Mouse (Mus musculus) heart, embryonic 12.5 days (tissue): Measurements from ENCODE around the gene Mis18bp1. TPM values are rescaled to one million over a fixed set of nuclear protein-coding genes. Genes with fewer than 3 reads are reported as not detected.
"Not testable (repeated sequence)": the region's sequence is repeated elsewhere in the genome, so short reads cannot be mapped to it uniquely, and the experiment has no call there.

Experiments used
- ATAC-seq: fragments of 200-750 bp; cut with Nextera tagmentation; 2 replicates; pipeline ENCODE4 v1.8.0; 2017; ENCODE audit warnings: moderate TSS enrichment, moderate library complexity; ENCODE audit not compliant: insufficient number of reproducible peaks, low FRiP score
- H3K27ac ChIP-seq: fragments of 300-500 bp; sonication (generic); 2 replicates; pipeline ENCODE4 v1.5.1; 2016; ENCODE audit warnings: mild to moderate bottlenecking, moderate library complexity; ENCODE audit not compliant: poor library complexity, severe bottlenecking
- H3K27me3 ChIP-seq: fragments of 300-500 bp; sonication (generic); replicated peaks from 2 replicates; pipeline ENCODE4 v1.6.1; 2016; ENCODE audit warnings: mild to moderate bottlenecking, moderate library complexity
- H3K36me3 ChIP-seq: fragments of 300-500 bp; sonication (generic); 2 replicates; pipeline ENCODE4 v1.6.1; 2016; ENCODE audit warnings: mild to moderate bottlenecking, moderate library complexity
- H3K4me1 ChIP-seq: fragments of 300-500 bp; sonication (generic); replicated peaks from 2 replicates; pipeline ENCODE4 v1.6.1; 2016; ENCODE audit warnings: mild to moderate bottlenecking
- H3K4me2 ChIP-seq: fragments of 300-500 bp; sonication (generic); 2 replicates; pipeline ENCODE4 v1.6.1; 2016; ENCODE audit warnings: mild to moderate bottlenecking, moderate library complexity
- H3K4me3 ChIP-seq: fragments of 300-500 bp; sonication (generic); 2 replicates; pipeline ENCODE4 v1.5.1; 2016; ENCODE audit warnings: mild to moderate bottlenecking
- H3K9ac ChIP-seq: fragments of 300-500 bp; sonication (generic); 2 replicates; pipeline ENCODE4 v1.6.1; 2016; ENCODE audit warnings: mild to moderate bottlenecking, moderate library complexity
- H3K9me3 ChIP-seq: fragments of 300-500 bp; sonication (generic); replicated peaks from 2 replicates; pipeline ENCODE4 v1.6.1; 2016; ENCODE audit warnings: mild to moderate bottlenecking, moderate library complexity
- WGBS: fragments of 180-500 bp; shearing (Covaris S2); methylation state at CpG from one replicate; pipeline ENCODE4 v1.1.7; 2016; 5-methylcytosine and 5-hydroxymethylcytosine counted together
- polyA plus RNA-seq: library from polyadenylated mRNA; unstranded; fragments of >200 nt; fragmentation: Nextera tagmentation; extraction: Ambion mirVana; gene quantifications from 2 replicates; pipeline ENCODE4 v1.2.1, GENCODE M21; 2016

The Mis18bp1 gene
- polyA plus RNA-seq, 1 experiment from 2014 or later = 40.6 TPM

DNA sequence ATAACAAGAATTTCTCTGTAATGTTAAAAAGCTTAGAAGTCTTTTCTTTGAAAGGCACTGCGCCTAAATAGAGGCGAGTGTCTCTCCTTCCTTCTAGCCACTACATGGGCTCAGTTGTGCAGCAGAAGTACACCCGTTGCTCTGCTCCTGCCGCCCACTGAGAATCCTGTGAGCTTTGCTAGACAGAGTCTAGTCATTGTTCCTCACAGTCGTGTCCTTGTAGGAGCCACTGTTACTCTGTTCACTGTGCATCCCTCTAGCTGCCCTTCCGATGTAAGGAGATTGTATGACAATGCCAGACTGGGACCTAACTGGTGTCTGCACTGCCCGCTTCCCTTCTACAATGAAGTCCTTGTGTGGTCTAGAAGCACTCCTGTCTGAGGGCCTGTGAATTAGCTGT, 53.4 kb downstream of the Mis18bp1 start:
- Histone ChIP-seq H3K36me3 (peaks cover 60% of the 10 kb centered on the region), H3K27ac (no peak overlapping the region)
- 87% methylated on average over 7 of the region's 7 CpGs for WGBS

GRCm38 (mm10) chr12:65114978-65115377, 57.4 kb downstream of the Mis18bp1 start:
- 75% methylated on average over 3 of the region's 3 CpGs for WGBS
- not testable (repeated sequence) for H3K4me3 ChIP-seq, H3K9me3 ChIP-seq, H3K27ac ChIP-seq, H3K9ac ChIP-seq, H3K4me1 ChIP-seq, H3K4me2 ChIP-seq, ATAC-seq, H3K27me3 ChIP-seq
- peaks cover 57% of the 10 kb centered on the region for H3K36me3 ChIP-seq

More for the DNA sequence above, 53.4 kb downstream of the Mis18bp1 start:
- H3K4me1 ChIP-seq = no peaks in the 10 kb centered on the region
- no peak overlapping the region for H3K4me3 ChIP-seq
- no peak overlapping the region for H3K9ac ChIP-seq
- no peaks in the 10 kb centered on the region for H3K9me3 ChIP-seq
- no peak for ATAC-seq
- no peaks in the 10 kb centered on the region for H3K27me3 ChIP-seq
- no peak overlapping the region for H3K4me2 ChIP-seq

DNA sequence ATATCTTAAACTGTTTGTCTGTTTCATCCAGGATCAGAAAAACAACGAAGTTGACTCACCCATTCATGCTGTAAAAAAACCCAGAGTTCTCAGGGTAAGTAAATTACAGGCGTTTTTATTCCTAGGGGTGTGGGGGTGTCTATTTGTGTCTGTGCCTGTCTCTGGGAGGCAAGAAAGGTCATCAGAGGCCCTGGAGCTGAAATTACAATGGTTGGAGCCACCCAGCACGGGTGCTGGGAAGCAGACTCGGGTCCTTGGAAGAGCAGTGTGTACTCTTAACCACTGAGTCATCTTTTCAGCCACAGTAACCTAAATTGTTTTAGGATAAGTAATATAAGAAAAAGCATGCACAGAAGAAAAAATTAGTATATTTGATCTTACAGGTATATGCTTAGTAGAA, 58.5 kb downstream of the Mis18bp1 start:
- no peaks in the 10 kb centered on the region for H3K4me1 ChIP-seq
- H3K4me3 ChIP-seq = no peak overlapping the region
- no peak overlapping the region for H3K9ac ChIP-seq
- 88% methylated on average over 4 of the region's 4 CpGs for WGBS
- H3K36me3 ChIP-seq = peaks cover 51% of the 10 kb centered on the region
- no peak overlapping the region for H3K4me2 ChIP-seq
- H3K27me3 ChIP-seq = no peaks in the 10 kb centered on the region
- H3K27ac ChIP-seq = no peak overlapping the region
- no peak for ATAC-seq
- H3K9me3 ChIP-seq = no peaks in the 10 kb centered on the region

GRCm38 (mm10) chr12:65112811-65113210, 59.6 kb downstream of the Mis18bp1 start:
- 87% methylated on average over 1 of the region's 1 CpGs for WGBS
- H3K4me2 ChIP-seq = no peak overlapping the region
- H3K4me3 ChIP-seq = no peak overlapping the region
- H3K9ac ChIP-seq = no peak overlapping the region
- H3K27ac ChIP-seq = no peak overlapping the region
- ATAC-seq = no peak
- no peaks in the 10 kb centered on the region for H3K9me3 ChIP-seq
- H3K4me1 ChIP-seq = no peaks in the 10 kb centered on the region
- H3K27me3 ChIP-seq = no peaks in the 10 kb centered on the region
- peaks cover 51% of the 10 kb centered on the region for H3K36me3 ChIP-seq

GRCm38 (mm10) chr12:65111503-65111902, 60.9 kb downstream of the Mis18bp1 start:
- Histone ChIP-seq H3K27ac (no peak overlapping the region), H3K27me3 (no peaks in the 10 kb centered on the region), H3K9me3 (no peaks in the 10 kb centered on the region), H3K4me1 (no peaks in the 10 kb centered on the region), H3K36me3 (peaks cover 46% of the 10 kb centered on the region), H3K9ac (no peak overlapping the region), H3K4me2 (no peak overlapping the region), H3K4me3 (no peak overlapping the region)
- 92% methylated on average over 3 of the region's 3 CpGs for WGBS
- no peak for ATAC-seq

DNA sequence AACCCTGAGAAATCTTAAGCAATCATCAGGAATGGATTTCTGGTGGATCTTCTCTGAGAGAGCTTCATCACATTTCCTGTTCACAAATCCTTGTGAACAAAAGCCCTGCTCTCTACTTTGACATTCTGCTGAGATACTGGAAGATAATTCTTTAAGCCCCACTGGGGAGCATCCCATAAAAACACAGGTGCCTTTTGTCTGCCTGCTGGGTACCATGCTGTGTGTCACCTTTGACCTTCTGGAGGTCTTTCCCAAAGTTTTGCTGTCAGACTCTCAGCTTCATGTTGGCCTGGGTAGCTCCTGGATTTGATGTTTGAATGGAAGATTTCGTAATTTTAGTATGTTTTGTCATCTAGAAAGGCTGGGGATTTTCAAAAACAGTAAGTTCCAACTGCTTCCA, 63.7 kb downstream of the Mis18bp1 start:
- WGBS = 70% methylated on average over 1 of the region's 1 CpGs
- Histone ChIP-seq H3K27me3 (no peaks in the 10 kb centered on the region), H3K4me1 (no peaks in the 10 kb centered on the region), H3K36me3 (peaks cover 58% of the 10 kb centered on the region), H3K9me3 (no peaks in the 10 kb centered on the region), H3K27ac (no peak overlapping the region), H3K9ac (no peak overlapping the region), H3K4me2 (no peak overlapping the region), H3K4me3 (no peak overlapping the region)
- ATAC-seq = no peak

Other genes with a start within 250 kb of the Mis18bp1 start
- gene Klhl28, start 207.1 kb downstream of the Mis18bp1 start, polyA plus RNA-seq = 11.3 and 11.4 TPM in 2 replicates
- gene Togaram1, start 206.8 kb downstream of the Mis18bp1 start, polyA plus RNA-seq = 19.5 and 22.1 TPM in 2 replicates
- 43.8 and 45.3 TPM in 2 replicates for gene Prpf39, start 136.3 kb downstream of the Mis18bp1 start, polyA plus RNA-seq
- gene Fkbp3, start 98.6 kb downstream of the Mis18bp1 start, polyA plus RNA-seq = 512 and 531 TPM in 2 replicates
- gene Fancm, start 97.0 kb downstream of the Mis18bp1 start, polyA plus RNA-seq = 13.8 and 15.1 TPM in 2 replicates
- gene Wdr20rt, start 52.9 kb upstream of the Mis18bp1 start, polyA plus RNA-seq = not detected in 2 replicates